In the genomic region with DNA sequence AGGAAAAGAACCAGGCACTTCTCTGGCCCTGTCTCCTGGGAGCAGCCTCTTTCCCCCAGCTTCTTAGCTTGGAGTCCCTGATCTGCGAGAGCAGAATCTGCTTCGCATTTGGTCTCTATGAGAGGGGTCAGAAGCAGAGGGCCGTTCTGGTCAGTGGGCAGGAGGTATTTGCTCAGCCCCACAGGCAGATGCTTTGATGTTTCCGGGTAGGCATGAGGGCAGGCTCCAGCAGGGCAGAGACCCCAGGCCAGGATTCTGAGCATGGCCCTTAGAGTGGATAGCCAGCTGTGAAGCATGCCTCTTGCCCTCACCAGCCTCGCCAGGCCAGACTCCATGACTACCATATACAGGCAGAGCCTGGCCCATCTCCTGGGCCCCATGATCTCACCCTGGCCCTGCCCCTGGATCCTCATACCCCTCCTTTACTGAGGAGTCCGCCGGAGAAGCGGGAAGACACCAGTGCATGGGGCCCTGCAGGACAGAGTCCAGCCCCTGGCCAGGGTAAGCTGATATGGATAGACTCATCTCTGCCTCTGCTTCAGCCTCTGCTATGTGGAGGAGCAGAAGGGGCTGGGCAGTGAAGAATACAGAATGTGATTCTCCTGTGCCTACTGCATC, we compare ENCODE assay signal across 15 mouse cellular contexts. TPM values are rescaled to one million over a fixed set of nuclear protein-coding genes. Genes with fewer than 3 reads are reported as not detected.
DNase-seq lines count a peak whose midpoint lies in the region; TF ChIP-seq lines count a peak whose summit lies in the region.
"Had no signal": no experiment of that assay in that cellular context is flagged by ENCODE, and none has a peak within 500 bp of the region (broad histone marks: within the 10 kb centered on the region; RNA-seq: fewer than 3 reads in every experiment).

No protein-coding gene starts in this region.

- no peak for TF ChIP-seq CTCF in layer of hippocampus, adult 2 months (conservative IDR thresholded peaks at IDR 0.05)

- WGBS in embryonic facial prominence, embryonic 10.5 days: 29% methylated on average over 8 of the region's 8 CpGs

- H3K27me3 ChIP-seq in embryonic facial prominence, embryonic 10.5 days (replicated peaks; ENCODE audit: low read depth, poor library complexity, severe bottlenecking): peaks cover 76% of the 10 kb centered on the region

- peak overlapping the region; percentile 24; the same call in 1 of the 2 replicates for H3K27ac ChIP-seq in embryonic facial prominence, embryonic 10.5 days (replicated peaks)
- no peak overlapping the region for H3K27ac ChIP-seq in layer of hippocampus, adult 2 months
- H3K27ac ChIP-seq: left cerebral cortex, adult 2 months had no signal

- no peak overlapping the region for H3K4me3 ChIP-seq in embryonic facial prominence, embryonic 10.5 days
- H3K4me3 ChIP-seq in layer of hippocampus, adult 2 months: no peak overlapping the region
- H3K4me3 ChIP-seq: left cerebral cortex, adult 2 months; megakaryocyte, embryonic 14.5 days had no signal

- no peaks in the 10 kb centered on the region for H3K9me3 ChIP-seq in embryonic facial prominence, embryonic 10.5 days
- H3K9me3 ChIP-seq: megakaryocyte, embryonic 14.5 days had no signal

- H3K4me1 ChIP-seq in embryonic facial prominence, embryonic 10.5 days: peaks cover 46% of the 10 kb centered on the region
- H3K4me1 ChIP-seq: megakaryocyte, embryonic 14.5 days had no signal

- DNase-seq in kidney, adult 9 months: peak; percentile 4
- no peak for DNase-seq in kidney, postnatal 25 days
- peak; percentile 65 for DNase-seq in embryo, embryonic 10 days (ENCODE audit: low spot score)
- peak; percentile 37 for DNase-seq in embryonic facial prominence, embryonic 10.5 days (ENCODE audit: low spot score)
- peak; percentile 50 for DNase-seq in mesoderm, embryonic 11.5 days (ENCODE audit: low read depth, low spot score)
- no peak for DNase-seq in adrenal gland, postnatal 14 days
- DNase-seq in layer of hippocampus, adult 2 months (ENCODE audit: low spot score in 2 of 2): no peak
- DNase-seq: adrenal gland, adult 8-10 months; cerebellum, postnatal 10 days; left cerebral cortex, postnatal 4 days; liver; lung, postnatal 14 days; thymus, postnatal 25 days had no signal

- no peaks in the 10 kb centered on the region for H3K36me3 ChIP-seq in embryonic facial prominence, embryonic 10.5 days (replicated peaks)

RNA-seq across cellular contexts. Expression of a gene that starts 30.6 kb away (rescaled TPM):
- 7.1 and 7.6 TPM in 2 replicates for polyA plus RNA-seq in embryonic facial prominence, embryonic 10.5 days (2016; fragmentation: Nextera tagmentation; extraction: Ambion mirVana)
- total RNA-seq in adrenal gland, postnatal 14 days (2021): 4.6 and 5.3 TPM in 2 replicates
- total RNA-seq in layer of hippocampus, adult 2 months (2021): not detected

Comparison
In these comparisons a context has a peak if more than half of its experiments do, and no peak if none do; other contexts are left out.
1. DNase-seq: peak in kidney, adult 9 months (single experiment), embryo, embryonic 10 days (single experiment), embryonic facial prominence, embryonic 10.5 days (single experiment) and mesoderm, embryonic 11.5 days (single experiment); none in kidney, postnatal 25 days (0 of 2), adrenal gland, postnatal 14 days (single experiment) and layer of hippocampus, adult 2 months (0 of 2).